25 mouse cellular contexts compared by ENCODE assay signal in the genomic region with DNA sequence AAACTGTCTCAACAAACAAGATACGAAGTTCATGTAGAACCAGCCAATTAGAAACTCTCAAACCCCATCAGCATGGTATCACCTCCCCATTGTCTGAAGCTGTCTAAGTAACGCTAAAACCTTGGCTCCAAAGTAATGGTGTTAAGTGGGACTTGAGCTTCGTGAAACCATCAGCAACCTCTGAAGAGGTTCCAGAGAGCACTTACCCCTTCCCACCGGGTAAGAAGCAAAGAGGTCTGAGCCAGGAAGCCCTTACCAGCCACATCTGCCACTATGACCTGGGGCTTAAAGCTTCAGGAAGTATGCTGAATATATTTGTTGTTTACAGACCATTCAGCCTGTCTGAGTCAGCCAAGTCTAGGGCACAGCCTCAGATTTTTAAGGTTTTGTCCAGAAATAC.
"Had no signal": no experiment of that assay in that cellular context is flagged by ENCODE, and none has a peak within 500 bp of the region (broad histone marks: within the 10 kb centered on the region; RNA-seq: fewer than 3 reads in every experiment).

No protein-coding gene starts in this region.

- H3K9ac ChIP-seq: heart, embryonic 13.5 days; heart, embryonic 15.5 days; hindbrain, embryonic 13.5 days; hindbrain, embryonic 15.5 days; kidney, embryonic 15.5 days; limb, embryonic 15.5 days had no signal

- H3K4me3 ChIP-seq: heart, adult 2 months; heart, embryonic 13.5 days; heart, embryonic 15.5 days; hindbrain, embryonic 13.5 days; hindbrain, embryonic 15.5 days; kidney, embryonic 15.5 days; limb, embryonic 13.5 days; limb, embryonic 15.5 days had no signal

- H3K27ac ChIP-seq: heart, adult 2 months; heart, embryonic 13.5 days; heart, embryonic 15.5 days; hindbrain, embryonic 13.5 days; hindbrain, embryonic 15.5 days; hindbrain, postnatal 0 days; kidney, embryonic 15.5 days; kidney, postnatal 0 days; limb, embryonic 13.5 days; limb, embryonic 15.5 days had no signal

- DNase-seq: gastrocnemius, postnatal 14 days; gastrocnemius, postnatal 36 days; heart, adult 11 months; heart, adult 2 months; heart, postnatal 14 days; heart, postnatal 36 days; kidney, adult 11 months; kidney, adult 2 months; kidney, adult 9 months; kidney, postnatal 14 days; kidney, postnatal 36 days; layer of hippocampus, adult 9-11 months; layer of hippocampus, postnatal 36 days; left cerebral cortex, postnatal 4 days had no signal

- H3K4me2 ChIP-seq: heart, embryonic 11.5 days; heart, embryonic 13.5 days; heart, embryonic 15.5 days; hindbrain, embryonic 13.5 days; hindbrain, embryonic 15.5 days; kidney, embryonic 15.5 days; limb, embryonic 13.5 days; limb, embryonic 15.5 days had no signal

- ATAC-seq: hindbrain, postnatal 0 days; intestine, embryonic 16.5 days had no signal

- H3K27me3 ChIP-seq: heart, embryonic 13.5 days; heart, embryonic 15.5 days; hindbrain, embryonic 13.5 days; hindbrain, embryonic 15.5 days; kidney, embryonic 15.5 days; limb, embryonic 13.5 days; limb, embryonic 15.5 days had no signal

- H3K9me3 ChIP-seq: heart, embryonic 13.5 days; heart, embryonic 15.5 days; hindbrain, embryonic 13.5 days; hindbrain, embryonic 15.5 days; kidney, embryonic 15.5 days; limb, embryonic 13.5 days; limb, embryonic 15.5 days had no signal
